Mouse (Mus musculus) neural tube, embryonic 10.5 days (tissue): ENCODE measurements at regions not wholly inside any gene's neighbourhood (a gene's known extent, or its start where the extent isn't known, plus 50 kb on each side); places are given as distances from the start of the nearest gene placed in this dataset.
A peak's percentile ranks its signal among the peaks of the same experiment; 100 is the strongest.

Experiments
- DNase-seq: peaks from one replicate; pipeline ENCODE4 v3.0.0-alpha.2; 2017; ENCODE audit warnings: low spot score; ENCODE audit errors: extremely low spot score

GRCm38 (mm10) chr14:114804643-114805042 is 287.4 kb upstream of the Gpc5 start:
- DNase-seq, result no peak

- DNase-seq, result no peak
These were observed 283.4 kb upstream of the Gpc5 start for GRCm38 (mm10) chr14:114808621-114809020.

- DNase-seq, result no peak
These were observed 271.3 kb upstream of the Gpc5 start for GRCm38 (mm10) chr14:114820677-114821076.

GRCm38 (mm10) chr14:114821098-114821594 is 270.9 kb upstream of the Gpc5 start:
- DNase-seq, result peak; percentile 70

GRCm38 (mm10) chr14:114821672-114822071 is 270.3 kb upstream of the Gpc5 start:
- DNase-seq, result peak; percentile 30

GRCm38 (mm10) chr14:114826662-114827321 is 265.2 kb upstream of the Gpc5 start:
- DNase-seq, result no peak

- no peak for DNase-seq
These were observed 262.7 kb upstream of the Gpc5 start for GRCm38 (mm10) chr14:114829310-114829709.

GRCm38 (mm10) chr14:114832987-114833386 is 259.0 kb upstream of the Gpc5 start:
- no peak for DNase-seq

- DNase-seq, result no peak
These were observed 255.2 kb upstream of the Gpc5 start for GRCm38 (mm10) chr14:114836723-114837349.

- DNase-seq, result no peak
These were observed 254.3 kb upstream of the Gpc5 start for GRCm38 (mm10) chr14:114837652-114838276.

GRCm38 (mm10) chr14:114839340-114839903 is 252.6 kb upstream of the Gpc5 start:
- no peak for DNase-seq

GRCm38 (mm10) chr14:114840766-114841165 is 251.2 kb upstream of the Gpc5 start:
- no peak for DNase-seq

- no peak for DNase-seq
These were observed 250.5 kb upstream of the Gpc5 start for GRCm38 (mm10) chr14:114841552-114841951.

- DNase-seq, result no peak
These were observed 249.7 kb upstream of the Gpc5 start for GRCm38 (mm10) chr14:114842327-114842726.

- no peak for DNase-seq
These were observed 248.8 kb upstream of the Gpc5 start for GRCm38 (mm10) chr14:114843105-114843743.

- DNase-seq, result peak; percentile 13
These were observed 237.5 kb upstream of the Gpc5 start for GRCm38 (mm10) chr14:114854324-114855054.

- DNase-seq, result peak; percentile 35
These were observed 236.8 kb upstream of the Gpc5 start for GRCm38 (mm10) chr14:114855055-114855740.

- no peak for DNase-seq
These were observed 236.3 kb upstream of the Gpc5 start for GRCm38 (mm10) chr14:114855746-114856145.

- peak; percentile 54 for DNase-seq
These were observed 235.6 kb upstream of the Gpc5 start for GRCm38 (mm10) chr14:114856243-114857031.

GRCm38 (mm10) chr14:114857171-114857570 is 234.8 kb upstream of the Gpc5 start:
- peak; percentile 63 for DNase-seq
